Mouse (Mus musculus): ENCODE data around the gene Fbxo42. TPM values are rescaled to one million over a fixed set of nuclear protein-coding genes. Genes with fewer than 3 reads are reported as not detected.

Gene Fbxo42
- total RNA-seq, 2 experiments from 2014 or later: 13.0 to 13.5 TPM

DNA sequence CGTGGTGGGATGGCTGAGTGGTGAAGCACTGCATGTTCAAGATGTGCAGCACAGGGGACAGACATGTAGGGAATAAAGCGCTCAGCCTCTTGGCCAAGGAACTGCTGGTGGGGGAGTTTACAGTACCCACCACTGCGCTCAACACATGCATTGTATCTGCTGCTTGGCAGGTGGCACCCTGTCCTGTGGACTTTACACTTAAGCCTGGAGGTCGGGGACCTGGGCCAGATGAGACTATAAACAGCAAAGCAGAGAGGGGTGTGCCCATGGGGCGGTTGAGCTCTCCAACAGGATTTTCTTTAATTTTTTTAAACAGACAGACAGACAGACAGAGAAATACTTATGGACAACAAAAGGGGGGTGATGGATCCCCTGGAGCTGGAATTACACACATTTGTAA, 59.4 kb downstream of the Fbxo42 start:
- DNase-seq: no peak
- intact Hi-C loops (cut with DNase I): loop anchor here (2.0 kb wide), 1 partner anchor 62 kb away; no protein-coding TSS in a partner anchor

DNA sequence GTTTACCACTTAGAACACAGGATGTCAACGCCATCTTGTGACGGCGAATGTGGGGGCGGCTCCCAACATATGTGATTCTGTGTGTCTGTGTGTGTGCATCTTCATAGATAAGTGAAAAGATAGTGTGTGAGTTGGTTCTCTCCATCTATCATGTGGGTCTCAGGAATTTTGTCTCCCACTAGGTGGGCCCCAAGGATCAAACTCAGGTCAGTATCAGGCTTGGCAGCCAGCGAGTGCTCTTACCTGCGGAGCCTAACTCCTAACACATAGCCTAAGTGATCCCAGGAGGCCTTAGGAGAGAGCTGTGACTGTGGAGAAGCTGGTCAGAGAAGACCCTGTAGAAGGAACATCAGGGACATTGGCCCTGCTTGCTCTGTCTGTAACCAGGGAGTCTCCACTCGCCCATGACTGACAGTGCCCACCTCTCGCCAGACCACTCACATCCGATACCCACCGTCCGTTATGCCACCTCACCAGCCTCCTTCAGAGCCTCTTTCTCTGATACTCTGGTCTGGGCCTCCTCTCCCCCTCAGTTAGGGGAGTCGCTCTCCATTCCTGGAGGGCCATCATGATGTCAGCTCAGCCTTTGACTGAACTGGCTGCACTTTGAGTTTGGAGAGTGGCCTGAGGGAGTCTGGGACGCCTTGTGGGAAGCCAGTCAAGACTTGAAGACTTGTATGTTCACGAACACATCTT, 63.0 kb downstream of the Fbxo42 start:
- intact Hi-C loops (cut with DNase I): loop anchor here (5.0 kb wide), 1 partner anchor 68 kb away; no protein-coding TSS in a partner anchor
- no peak for DNase-seq

DNA sequence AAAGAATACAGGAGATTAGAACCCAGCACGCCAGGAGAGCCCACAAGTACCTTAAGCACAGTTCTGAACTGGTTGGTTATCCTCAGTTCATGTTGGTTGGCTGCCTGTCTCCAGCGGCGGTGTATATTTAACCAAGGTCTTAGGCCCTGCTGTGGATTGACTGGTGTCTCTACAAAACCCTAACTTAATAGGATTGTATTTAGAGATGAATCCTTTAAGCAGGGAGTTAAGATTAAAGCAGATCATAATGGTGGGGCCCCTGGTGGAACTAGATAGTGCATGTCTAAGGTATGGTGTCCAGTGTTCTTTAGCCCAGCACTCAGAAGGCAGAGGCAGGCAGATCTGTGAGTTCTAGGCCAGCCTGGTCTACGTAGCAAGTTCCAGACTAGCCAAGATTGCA, 63.9 kb downstream of the Fbxo42 start:
- DNase-seq: no peak
- intact Hi-C loops (cut with DNase I): loop anchor here (5.0 kb wide), 1 partner anchor 69 kb away; no protein-coding TSS in a partner anchor

DNA sequence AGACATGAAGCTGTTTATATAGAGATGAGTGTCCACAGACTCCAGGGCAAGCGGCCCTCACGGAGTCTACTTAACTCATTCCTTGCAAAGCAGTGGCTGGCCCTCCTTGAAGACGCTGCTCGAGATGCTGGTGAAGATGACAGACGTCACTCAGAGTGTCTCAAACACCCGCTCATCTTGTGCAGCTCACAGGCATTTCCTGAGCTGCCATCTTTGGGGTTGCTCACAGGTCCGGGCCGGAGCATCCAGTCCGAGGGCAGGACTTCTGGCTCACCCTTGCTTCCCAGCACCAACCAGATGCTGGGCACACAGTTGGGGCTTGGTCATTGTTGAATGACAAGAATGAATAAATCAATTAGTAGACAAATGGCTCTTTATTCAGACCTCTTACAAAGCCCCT, 65.2 kb downstream of the Fbxo42 start:
- DNase-seq: no peak
- intact Hi-C loops (cut with DNase I): loop anchor here (5.0 kb wide), 1 partner anchor 71 kb away; no protein-coding TSS in a partner anchor

DNA sequence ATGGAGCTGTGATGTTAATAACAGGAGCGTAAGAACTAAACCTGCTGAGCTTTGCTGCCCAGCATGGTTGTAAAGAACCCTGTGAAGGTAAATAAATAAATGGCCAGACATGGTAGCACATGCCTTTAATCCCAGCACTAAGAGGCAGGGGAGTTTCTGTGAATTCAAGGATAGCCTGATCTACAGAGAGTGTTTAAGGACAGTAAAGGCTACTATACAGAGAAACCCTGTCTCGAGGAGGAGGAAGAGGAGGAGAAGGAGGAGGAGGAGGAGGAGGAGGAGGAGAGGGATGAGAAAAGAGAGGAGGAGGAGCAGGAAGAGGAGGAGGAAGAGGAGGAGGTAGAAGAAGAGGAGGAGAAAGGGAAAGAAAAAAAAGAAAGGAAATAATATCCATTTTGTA, 65.6 kb downstream of the Fbxo42 start:
- intact Hi-C loops (cut with DNase I): loop anchor here (5.0 kb wide), 1 partner anchor 71 kb away; no protein-coding TSS in a partner anchor
- no peak for DNase-seq

DNA sequence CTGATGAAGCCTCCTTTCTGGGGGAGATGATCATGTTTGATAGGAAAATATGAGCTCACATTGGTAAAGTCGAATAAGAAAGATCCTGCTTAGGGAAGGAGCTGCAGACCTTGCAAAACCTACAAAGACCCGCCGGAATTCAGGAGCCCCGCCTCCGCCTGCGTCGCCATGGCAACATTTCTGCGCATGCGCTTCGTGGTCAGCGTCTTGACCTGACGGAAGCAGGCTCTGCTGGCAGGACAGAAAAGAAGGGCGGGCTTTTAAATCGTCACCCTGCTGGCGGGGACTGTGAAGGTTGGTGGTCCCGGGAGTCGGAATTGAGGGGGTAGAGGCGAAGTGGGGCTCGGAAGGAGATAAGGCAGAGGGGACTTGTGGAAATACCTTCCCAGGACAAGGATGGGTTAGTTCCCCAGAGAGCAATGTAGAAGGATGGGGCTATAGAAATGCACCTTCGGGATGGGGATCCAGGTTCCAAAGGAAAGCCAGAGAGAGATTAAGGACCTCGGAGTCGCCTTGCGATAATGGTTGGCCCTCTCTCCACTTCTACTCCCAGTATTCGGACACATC, 66.1 kb downstream of the Fbxo42 start, which contains the start of gene Rsg1:
TSS of gene Rsg1 (plus strand) at position 187 of the 567 bp plus-strand sequence.
- peak; percentile 95 to 96 for DNase-seq
- intact Hi-C loops (cut with DNase I): loop anchor here (5.0 kb wide), 1 partner anchor 72 kb away; no protein-coding TSS in a partner anchor

DNA sequence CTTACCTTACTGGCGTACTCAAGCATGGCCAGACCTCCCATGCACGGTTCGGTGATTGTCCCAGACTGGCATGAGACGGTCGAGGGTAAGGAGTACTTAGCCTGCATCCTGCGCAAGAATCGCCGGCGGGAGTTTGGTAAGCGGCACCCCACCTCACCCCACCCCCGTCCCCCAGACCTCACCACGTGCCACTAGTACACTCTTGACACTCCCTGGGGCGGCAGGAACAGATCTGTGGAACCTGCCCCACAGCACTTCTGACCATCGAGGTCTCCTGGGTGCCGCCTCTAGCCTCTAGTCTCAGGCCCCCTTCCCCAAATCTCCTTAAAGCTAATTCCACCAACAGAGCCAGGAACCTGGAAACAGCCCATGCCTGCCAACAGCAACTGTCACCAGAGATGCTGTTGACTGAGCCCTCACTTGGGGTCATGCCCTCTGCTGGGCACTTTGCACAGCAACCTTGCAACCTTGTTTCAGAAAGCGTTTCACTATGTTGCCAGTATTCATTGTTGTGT, 66.7 kb downstream of the Fbxo42 start:
- DNase-seq: no peak

DNA sequence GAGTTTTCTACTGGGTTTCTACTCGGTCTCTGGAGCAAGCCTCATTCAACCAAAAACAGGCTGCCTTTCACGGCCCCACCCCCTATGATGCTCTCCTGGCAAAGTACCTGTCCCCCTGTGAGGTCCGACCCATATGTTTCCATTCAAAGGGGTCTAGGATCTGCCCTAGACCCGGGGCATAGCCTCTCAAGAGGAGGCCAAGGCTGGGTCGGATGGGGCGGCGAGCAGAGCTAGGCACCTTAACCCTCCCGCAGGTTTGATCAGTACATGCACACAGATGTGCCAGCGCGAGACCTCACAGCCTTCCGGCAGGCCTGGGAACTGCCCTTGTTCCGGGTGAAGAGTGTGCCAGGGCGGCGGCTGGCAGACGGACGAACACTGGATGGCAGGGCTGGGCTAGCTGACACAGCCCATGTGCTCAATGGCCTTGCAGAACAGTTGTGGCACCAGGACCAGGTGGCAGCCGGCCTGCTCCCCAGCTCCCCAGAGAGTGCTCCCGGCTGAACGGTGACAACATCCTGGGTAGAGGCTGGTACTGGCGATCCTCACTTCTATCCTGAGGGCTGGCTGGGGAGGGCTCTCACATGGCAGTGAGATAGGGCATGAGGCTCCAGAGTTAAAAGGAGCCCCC, 72.0 kb downstream of the Fbxo42 start:
- intact Hi-C loops (cut with DNase I): no loop called here
- DNase-seq: no peak

More for the DNA sequence above, 66.7 kb downstream of the Fbxo42 start:
- intact Hi-C loops (cut with DNase I): loop anchor here (5.0 kb wide), 1 partner anchor 72 kb away; no protein-coding TSS in a partner anchor

DNA sequence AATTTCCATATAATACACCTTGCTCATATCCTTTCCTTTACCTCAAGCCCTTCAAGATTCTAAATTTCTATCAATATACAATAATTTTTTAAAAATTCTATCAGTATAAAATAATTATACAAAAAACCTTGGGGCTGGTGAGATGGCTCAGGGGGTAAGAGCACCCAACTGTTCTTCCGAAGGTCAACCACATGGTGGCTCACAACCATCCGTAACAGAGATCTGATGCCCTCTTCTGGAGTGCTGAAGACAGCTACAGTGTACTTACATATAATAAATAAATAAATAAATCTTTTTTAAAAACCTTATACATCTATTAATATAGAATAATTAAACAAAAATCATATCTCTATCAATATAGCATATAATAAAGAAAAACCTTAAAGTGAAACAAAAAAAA, 74.1 kb downstream of the Fbxo42 start:
- DNase-seq: no peak
- intact Hi-C loops (cut with DNase I): no loop called here

DNA sequence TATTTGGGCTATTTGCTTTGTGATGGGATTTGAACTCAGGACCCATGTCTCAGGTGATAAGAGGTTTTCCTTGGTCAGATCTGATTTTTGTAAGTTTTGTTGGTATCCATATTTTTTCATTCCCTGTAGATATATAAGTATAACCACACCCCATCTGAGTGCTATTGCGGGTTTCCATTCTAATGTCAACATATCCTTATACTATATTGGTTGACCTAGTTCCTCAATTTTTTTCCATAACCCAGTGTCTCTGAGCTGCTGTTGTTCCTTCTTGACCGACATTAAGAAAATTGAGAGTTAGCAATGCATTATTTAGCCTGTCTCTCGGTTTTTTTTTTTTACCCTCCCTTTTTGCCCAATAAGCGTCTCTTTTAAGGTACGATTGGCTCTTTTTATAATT, 75.0 kb downstream of the Fbxo42 start:
- intact Hi-C loops (cut with DNase I): no loop called here
- DNase-seq: no peak

DNA sequence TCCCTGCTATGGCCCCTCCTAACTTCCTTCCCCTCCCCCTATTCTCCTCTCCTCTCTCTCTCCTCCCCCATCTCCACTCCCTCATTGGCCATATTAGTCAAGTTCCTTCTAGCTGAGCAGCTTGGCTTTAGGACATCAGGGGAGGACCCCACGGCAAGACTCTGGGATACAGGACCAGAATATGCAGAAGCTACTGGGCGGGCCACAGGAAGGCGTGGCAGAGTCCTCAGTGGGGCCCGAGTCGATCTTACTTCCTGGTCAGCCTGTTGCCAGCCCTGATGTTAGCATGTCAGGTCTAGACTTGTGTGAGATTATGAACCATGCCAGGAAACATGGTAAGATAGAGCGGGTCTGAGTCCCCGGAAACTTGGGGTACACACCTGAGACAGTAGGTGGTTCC, 81.0 kb downstream of the Fbxo42 start:
- intact Hi-C loops (cut with DNase I): no loop called here
- DNase-seq: no peak

DNA sequence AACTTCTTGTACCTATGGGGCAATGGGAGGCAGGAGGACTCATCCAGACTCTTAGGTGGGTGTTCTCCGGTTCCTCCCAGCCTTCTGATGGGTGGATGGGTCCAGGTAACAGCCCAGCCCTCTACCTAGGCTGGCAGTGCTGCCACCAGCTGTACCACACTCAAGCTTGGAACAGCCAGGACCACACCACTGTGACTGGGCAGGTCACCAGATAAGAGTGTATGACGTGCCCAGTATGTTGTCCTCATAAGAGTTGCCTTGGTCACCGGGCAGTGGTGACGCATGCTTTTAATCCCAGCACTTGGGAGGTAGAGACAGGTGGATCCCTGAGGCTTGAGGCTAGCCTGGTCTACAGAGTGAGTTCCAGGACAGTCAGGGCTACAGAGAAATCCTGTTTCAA, 85.5 kb downstream of the Fbxo42 start:
- intact Hi-C loops (cut with DNase I): loop anchor here (5.0 kb wide), 1 partner anchor 34 kb away; no protein-coding TSS in a partner anchor
- no peak for DNase-seq

DNA sequence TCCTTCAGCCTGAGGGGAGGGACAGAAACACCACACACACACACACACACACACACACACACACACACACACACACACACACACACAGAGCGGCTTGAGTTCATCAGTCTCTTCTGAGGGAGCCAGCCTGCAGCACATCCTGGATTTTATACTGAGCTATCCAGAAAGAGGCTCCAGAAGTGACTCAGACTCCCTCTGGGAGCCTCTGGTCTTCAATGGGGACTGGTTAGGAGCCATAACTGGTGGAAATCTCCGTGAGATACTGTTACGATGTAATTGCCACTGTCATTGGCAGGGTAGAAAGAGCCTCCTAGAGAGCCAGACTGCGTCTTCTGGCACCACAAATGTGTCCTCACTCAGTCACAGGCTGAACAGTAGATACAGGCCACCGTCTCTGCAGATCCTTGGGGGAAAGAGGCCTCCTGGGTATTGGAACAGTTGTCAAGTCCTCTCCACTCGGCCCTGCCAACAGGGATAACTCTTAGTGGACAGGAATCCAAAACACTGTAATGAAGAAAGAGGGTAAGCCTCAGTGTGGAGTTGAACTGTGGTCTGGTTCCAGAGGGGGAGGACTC, 87.9 kb downstream of the Fbxo42 start:
- intact Hi-C loops (cut with DNase I): no loop called here
- DNase-seq: no peak

DNA sequence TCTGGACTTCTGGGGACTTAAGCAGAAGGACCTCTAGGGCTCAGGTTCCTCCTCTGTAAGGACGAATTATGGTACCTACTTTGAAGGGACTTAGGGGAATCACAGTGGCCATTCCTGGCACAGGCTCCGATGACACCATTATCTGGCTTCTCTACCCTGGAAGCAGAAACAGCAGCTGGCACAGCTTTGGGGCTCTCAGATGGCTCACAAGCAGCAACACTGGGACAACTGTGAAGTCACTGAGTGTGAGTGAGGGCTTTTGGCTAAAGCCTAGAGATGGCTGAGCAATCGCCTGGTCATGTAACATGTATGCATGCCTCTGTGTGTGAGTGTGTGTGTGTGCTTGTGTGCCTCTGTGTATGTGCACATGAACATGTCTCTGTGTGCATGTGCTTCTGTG, 89.1 kb downstream of the Fbxo42 start:
- intact Hi-C loops (cut with DNase I): no loop called here
- no peak for DNase-seq

DNA sequence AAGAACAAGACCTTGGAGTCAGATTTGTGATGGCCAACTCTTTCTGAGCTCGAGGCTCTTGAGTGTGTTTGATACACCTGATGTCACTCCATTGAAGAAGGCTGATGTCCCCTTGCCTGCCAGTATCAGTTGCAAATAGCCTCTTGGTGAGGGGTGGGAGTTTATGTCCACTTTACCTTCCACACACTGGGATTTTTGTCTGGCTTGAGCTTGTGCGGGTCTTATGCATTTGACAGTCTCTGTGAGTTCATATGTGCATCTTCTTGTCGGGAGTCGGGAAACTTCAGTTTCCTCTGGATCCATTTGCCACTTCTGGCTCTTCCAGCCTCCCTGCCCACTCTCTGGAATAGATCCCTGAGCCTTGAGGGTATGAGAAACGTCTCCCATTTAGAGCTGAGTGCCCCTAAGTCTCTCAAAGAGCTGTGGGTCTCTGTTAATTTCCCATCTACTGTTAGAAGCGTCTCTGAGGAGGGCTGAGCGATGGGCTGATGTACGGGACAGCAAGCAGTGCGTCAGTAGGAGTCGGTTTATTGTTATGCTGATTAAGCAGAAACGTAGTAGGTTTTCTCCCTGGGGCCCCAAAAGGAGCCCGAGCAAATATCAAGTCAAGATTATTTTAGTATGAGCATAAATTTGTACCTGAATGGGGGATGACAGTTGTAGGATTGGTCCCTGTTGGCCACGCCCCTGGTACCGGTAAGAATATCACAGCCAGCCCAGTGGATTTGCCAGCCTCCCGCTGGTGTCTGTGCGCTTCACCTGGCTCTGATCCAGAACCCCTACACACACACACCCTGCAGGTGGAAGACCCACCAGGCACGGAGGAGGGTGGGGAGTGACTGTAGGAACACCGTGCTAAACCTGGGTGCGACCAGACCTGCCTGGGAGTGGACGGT, 91.0 kb downstream of the Fbxo42 start:
- DNase-seq: no peak
- intact Hi-C loops (cut with DNase I): no loop called here

DNA sequence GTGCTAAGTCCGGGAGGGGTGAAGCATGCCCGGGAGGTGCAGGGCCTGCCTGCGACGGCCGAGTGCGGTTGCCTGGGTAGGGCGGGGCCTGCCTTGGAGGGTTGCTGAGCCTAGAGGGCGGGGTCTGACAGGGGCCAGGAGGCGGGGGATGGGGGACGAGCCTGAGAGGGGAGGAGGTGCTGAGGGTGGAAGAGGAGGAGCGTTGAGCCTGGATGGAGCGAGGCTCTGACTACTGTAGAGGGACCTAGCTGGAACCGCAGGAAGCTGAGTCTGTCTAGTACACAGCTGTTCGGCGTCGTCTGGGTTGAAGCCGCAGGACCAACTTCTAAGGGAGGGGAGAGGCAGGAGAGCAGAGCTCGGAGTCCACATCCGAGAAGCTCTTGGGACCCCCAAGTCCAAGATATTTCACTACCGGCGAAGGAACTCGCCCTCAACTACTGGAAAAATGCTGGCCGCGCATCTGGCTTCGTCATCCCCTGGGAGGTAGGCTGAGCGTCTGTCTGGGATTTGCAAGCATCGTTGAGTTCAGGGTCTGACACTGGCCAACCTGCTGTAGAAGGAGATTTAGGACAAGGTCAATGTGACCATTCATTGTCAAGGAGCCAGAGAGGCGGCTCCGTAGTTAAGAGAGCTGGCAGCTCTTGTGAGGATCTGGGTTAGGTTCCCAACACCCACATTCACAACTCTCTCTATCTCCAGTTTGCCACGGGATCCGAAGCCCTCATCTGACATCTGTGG, 91.8 kb downstream of the Fbxo42 start, which contains the start of gene Arhgef19:
TSS of gene Arhgef19 (plus strand) at position 112 of the 738 bp plus-strand sequence.
- intact Hi-C loops (cut with DNase I): no loop called here
- peak; percentile 89 for DNase-seq

DNA sequence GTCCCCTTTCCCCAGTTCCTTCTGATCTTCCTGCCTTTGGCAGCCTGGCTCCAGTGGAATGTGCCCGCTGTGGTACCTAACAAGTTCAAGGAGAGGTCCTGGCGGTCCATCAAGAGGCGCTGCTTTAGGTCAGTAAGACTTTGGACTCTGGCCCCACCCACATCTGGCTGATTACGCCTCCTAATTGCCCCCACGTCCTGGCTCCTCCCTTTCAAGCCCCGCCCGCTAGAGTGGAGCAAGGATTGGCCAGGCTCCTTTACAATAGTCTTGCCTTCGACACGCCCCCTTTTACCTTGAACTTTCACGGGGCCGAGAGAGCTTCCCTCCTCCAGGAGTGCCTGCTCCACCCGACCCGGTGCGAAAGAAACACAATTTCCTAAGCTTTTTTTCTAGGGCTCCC, 92.9 kb downstream of the Fbxo42 start:
- DNase-seq: no peak
- intact Hi-C loops (cut with DNase I): no loop called here

DNA sequence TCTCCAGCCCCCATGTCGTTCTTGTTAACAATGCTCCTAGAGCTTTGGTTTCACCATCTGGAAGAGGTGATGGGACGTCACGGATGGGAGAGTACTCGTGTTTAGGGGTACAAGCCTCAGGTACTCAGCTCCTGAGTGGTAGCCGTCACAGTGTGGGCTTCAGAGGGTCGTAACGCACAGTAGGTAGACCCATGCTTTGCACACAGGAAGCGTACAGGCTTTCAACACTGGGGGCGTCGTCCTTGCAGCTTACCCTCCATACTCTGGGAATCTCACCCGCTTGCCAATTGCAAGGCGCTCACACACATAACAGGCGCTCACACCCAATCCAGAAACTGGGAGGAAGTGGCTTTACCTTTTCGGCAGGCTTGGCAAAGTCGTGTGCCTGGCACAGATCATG, 94.1 kb downstream of the Fbxo42 start:
- intact Hi-C loops (cut with DNase I): no loop called here
- DNase-seq: no peak

DNA sequence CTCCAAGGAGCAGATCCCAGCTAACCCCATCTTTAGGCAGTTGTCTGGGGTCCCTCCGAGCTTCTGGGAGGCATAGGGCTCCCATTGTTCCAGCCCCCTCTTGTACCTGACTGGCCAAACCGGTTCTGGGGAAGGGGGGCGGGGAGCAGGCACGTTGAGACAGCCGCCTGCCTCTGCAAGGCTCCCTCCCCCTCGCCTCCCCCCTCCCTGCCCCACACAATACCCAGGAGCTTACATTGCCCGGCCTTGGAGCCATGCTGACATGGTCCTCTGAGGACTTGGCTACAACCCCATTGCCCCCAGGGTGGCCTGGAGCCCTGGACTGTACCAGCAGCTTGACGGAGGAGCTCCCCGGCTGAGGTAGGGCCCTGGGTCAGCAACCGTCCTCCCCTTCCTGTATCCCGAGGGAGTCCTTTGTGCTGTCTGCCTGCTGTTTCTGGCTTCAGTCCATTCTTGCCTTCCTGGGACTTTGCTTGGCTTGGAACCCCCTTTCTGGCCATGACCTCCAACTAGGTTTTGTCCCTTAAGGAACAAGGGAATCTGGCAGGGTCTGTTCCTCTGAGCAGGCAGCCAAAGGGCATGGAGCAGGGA, 95.0 kb downstream of the Fbxo42 start:
- no peak for DNase-seq
- intact Hi-C loops (cut with DNase I): no loop called here

Measured in heart, postnatal 14 days (tissue).